Mouse (Mus musculus): ENCODE measurements around the gene Nktr.

Nktr gene

GRCm38 (mm10) chr9:121761091-121761665 is 42.2 kb downstream of the Nktr start:
- no peak for DNase-seq (ENCODE audit: low spot score)

GRCm38 (mm10) chr9:121761787-121762186 is 42.8 kb downstream of the Nktr start:
- DNase-seq (ENCODE audit: low spot score): no peak

GRCm38 (mm10) chr9:121762248-121762647 is 43.3 kb downstream of the Nktr start:
- no peak for DNase-seq (ENCODE audit: low spot score)

GRCm38 (mm10) chr9:121762761-121763160 is 43.8 kb downstream of the Nktr start:
- no peak for DNase-seq (ENCODE audit: low spot score)

- DNase-seq (ENCODE audit: low spot score): no peak
Measured at GRCm38 (mm10) chr9:121763716-121764115, 44.7 kb downstream of the Nktr start.

GRCm38 (mm10) chr9:121765166-121765855 is 46.3 kb downstream of the Nktr start:
- DNase-seq (ENCODE audit: low spot score): no peak

- no peak for DNase-seq (ENCODE audit: low spot score)
Measured at GRCm38 (mm10) chr9:121772412-121772811, 53.4 kb downstream of the Nktr start.

- DNase-seq (ENCODE audit: low spot score): no peak
Measured at GRCm38 (mm10) chr9:121775951-121776350, 57.0 kb downstream of the Nktr start.

- no peak for DNase-seq (ENCODE audit: low spot score)
Measured at GRCm38 (mm10) chr9:121776511-121776910, 57.5 kb downstream of the Nktr start.

- no peak for DNase-seq (ENCODE audit: low spot score)
Measured at GRCm38 (mm10) chr9:121777484-121778065, 58.6 kb downstream of the Nktr start, which contains the start of gene Klhl40. Klhl40 (plus strand) TSS chr9:121777607.

GRCm38 (mm10) chr9:121778066-121778624 is 59.2 kb downstream of the Nktr start:
- peak; percentile 38 for DNase-seq (ENCODE audit: low spot score)

GRCm38 (mm10) chr9:121784801-121785200 is 65.8 kb downstream of the Nktr start:
- no peak for DNase-seq (ENCODE audit: low spot score)

- no peak for DNase-seq (ENCODE audit: low spot score)
Measured at GRCm38 (mm10) chr9:121785261-121785660, 66.3 kb downstream of the Nktr start.

GRCm38 (mm10) chr9:121786359-121786758 is 67.4 kb downstream of the Nktr start:
- no peak for DNase-seq (ENCODE audit: low spot score)

- DNase-seq (ENCODE audit: low spot score): peak; percentile 86
Measured at GRCm38 (mm10) chr9:121791206-121791605, 72.2 kb downstream of the Nktr start.

GRCm38 (mm10) chr9:121791757-121792521 is 73.0 kb downstream of the Nktr start, which contains the start of gene Hhatl:
Hhatl (minus strand) TSS chr9:121792507.
- DNase-seq (ENCODE audit: low spot score): no peak

- DNase-seq (ENCODE audit: low spot score): no peak
Measured at GRCm38 (mm10) chr9:121794972-121795539, 76.1 kb downstream of the Nktr start.

GRCm38 (mm10) chr9:121797722-121798121 is 78.8 kb downstream of the Nktr start:
- peak; percentile 39 for DNase-seq (ENCODE audit: low spot score)

GRCm38 (mm10) chr9:121798887-121799520 is 80.0 kb downstream of the Nktr start:
- DNase-seq (ENCODE audit: low spot score): no peak

GRCm38 (mm10) chr9:121802747-121803146 is 83.8 kb downstream of the Nktr start:
- DNase-seq (ENCODE audit: low spot score): no peak
